Mouse (Mus musculus) ES-Bruce4 (cell line): ENCODE results near the gene Ahdc1.

Experiments
- CTCF ChIP-seq: IDR thresholded peaks from one replicate; pipeline ENCODE4 v1.8.1; 2011; ENCODE audit warnings: low read depth, low read length
- POLR2A ChIP-seq: IDR thresholded peaks from one replicate; pipeline ENCODE4 v1.8.1; 2011; ENCODE audit warnings: low read length; ENCODE audit not compliant: insufficient read depth

- no peak for TF ChIP-seq POLR2A
- TF ChIP-seq CTCF = no peak
Observed at GRCm38 (mm10) chr4:133121974-133122637, 111.0 kb downstream of the Ahdc1 start.
